Mouse (Mus musculus): ENCODE data around the gene Rc3h1.

DNA sequence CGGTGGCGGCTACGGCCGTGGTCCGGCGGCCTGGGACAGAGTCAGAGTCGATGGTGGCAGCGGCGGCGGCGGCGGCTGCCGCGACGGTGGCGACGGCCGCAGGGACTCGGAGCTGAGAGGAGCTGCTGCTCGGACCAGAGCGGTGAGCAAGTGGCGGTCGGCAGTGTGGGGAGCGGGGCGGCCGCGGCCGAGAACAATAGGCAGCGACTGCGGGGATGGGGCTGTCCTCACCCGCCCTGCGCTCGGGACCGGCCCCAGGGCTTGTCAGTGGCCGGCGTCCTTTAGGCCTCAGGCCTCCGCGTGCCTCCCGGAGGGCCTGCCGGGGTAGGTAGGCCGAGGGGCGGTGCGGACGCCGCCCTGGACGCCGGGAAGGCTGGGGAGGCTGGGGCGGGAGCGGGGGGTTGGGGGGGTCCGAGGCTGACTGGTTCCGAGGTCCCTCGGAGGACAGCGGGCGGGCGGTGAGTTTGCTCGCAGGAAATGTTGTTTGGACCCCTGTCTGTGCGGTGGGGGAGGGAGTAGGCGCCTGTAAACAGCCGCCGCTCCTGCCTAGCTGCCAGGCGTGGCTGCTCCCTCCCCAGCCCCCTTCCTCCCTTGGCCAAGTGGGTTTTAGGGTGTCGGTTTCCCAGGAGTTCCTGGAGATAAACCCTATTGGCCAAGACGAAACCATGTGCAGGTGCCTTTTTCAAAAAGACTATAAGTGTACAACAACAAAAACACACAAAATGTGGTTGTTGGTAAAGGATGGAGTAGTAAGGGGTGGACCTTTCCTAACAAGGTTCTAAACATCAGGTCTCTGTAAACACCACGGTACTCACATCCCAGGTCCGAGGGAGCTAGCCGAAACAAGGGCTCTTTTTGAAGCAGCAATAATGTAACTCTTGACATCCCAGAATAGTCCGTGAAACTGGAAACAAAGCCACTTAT is 602 bp downstream of the Rc3h1 start:
- TF ChIP-seq POLR2A (IDR thresholded peaks at IDR 0.05; ENCODE audit: low read depth, low read length) (no peak), CTCF (IDR thresholded peaks at IDR 0.05; ENCODE audit: extremely low read depth, insufficient read depth, insufficient read length, insufficient replicate concordance) (no peak)

All from spleen, adult 2 months (tissue).